Mouse (Mus musculus) C2C12 (cell line): ENCODE measurements around the gene Rbms3.

Experiments used
- CEBPB ChIP-seq: IDR thresholded peaks from one replicate; pipeline ENCODE4 v1.6.1; 2011; ENCODE audit warnings: low read depth, mild to moderate bottlenecking, control low read depth, moderate library complexity
- CTCF ChIP-seq: IDR thresholded peaks from one replicate; pipeline ENCODE4 v1.5.1; 2011; ENCODE audit not compliant: control insufficient read depth, insufficient read depth, insufficient read length
- FOSL1 ChIP-seq: IDR thresholded peaks from one replicate; pipeline ENCODE4 v1.8.0; 2011; ENCODE audit warnings: mild to moderate bottlenecking, low read length; ENCODE audit not compliant: poor library complexity, insufficient read depth, severe bottlenecking
- MAX ChIP-seq: IDR thresholded peaks from one replicate; pipeline ENCODE4 v1.6.1; 2011; ENCODE audit warnings: mild to moderate bottlenecking, control low read depth
- MYOD1 ChIP-seq: IDR thresholded peaks from one replicate; pipeline ENCODE4 v1.6.1; 2011; ENCODE audit warnings: low read depth; ENCODE audit not compliant: control insufficient read depth, insufficient read length
- MYOG ChIP-seq: IDR thresholded peaks from one replicate; pipeline ENCODE4 v1.6.1; 2011; ENCODE audit not compliant: control insufficient read depth, insufficient read length; ENCODE audit errors: extremely low read depth
- USF1 ChIP-seq: IDR thresholded peaks from one replicate; pipeline ENCODE4 v1.6.1; 2011; ENCODE audit warnings: low read depth, mild to moderate bottlenecking, control low read depth, moderate library complexity

- no peak for TF ChIP-seq CTCF
- no peak for TF ChIP-seq MAX
- TF ChIP-seq MYOG = no peak
- no peak for TF ChIP-seq USF1
- TF ChIP-seq MYOD1 = no peak
- TF ChIP-seq CEBPB = no peak
- no peak for TF ChIP-seq FOSL1
Observed at GRCm38 (mm10) chr9:116556641-116557040, 1073.1 kb downstream of the Rbms3 start.
